Mouse (Mus musculus) kidney, embryonic 14.5 days (tissue): ENCODE results near the gene Minar1. TPM values are rescaled to one million over a fixed set of nuclear protein-coding genes. Genes with fewer than 3 reads are reported as not detected.

Experiments
- ATAC-seq: fragments of 200-750 bp; cut with Nextera tagmentation; 2 replicates; pipeline ENCODE4 v1.8.0; 2017; ENCODE audit warnings: moderate number of reproducible peaks, mild to moderate bottlenecking, moderate TSS enrichment, moderate library complexity; ENCODE audit not compliant: low FRiP score, low TSS enrichment
- H3K27ac ChIP-seq: fragments of 300-500 bp; sonication (generic); 2 replicates; pipeline ENCODE4 v1.5.1; 2014; ENCODE audit warnings: low read depth, mild to moderate bottlenecking, low read length, moderate library complexity, mixed read lengths
- H3K27me3 ChIP-seq: fragments of 300-500 bp; sonication (generic); 2 replicates; pipeline ENCODE4 v1.6.1; 2014; ENCODE audit warnings: mild to moderate bottlenecking, low read length; ENCODE audit not compliant: control insufficient read depth, insufficient read depth
- H3K36me3 ChIP-seq: fragments of 300-500 bp; sonication (generic); 2 replicates; pipeline ENCODE4 v1.6.1; 2014; ENCODE audit warnings: low read length, mixed read lengths; ENCODE audit not compliant: control insufficient read depth, insufficient read depth
- H3K4me1 ChIP-seq: fragments of 300-500 bp; sonication (generic); 2 replicates; pipeline ENCODE4 v1.6.1; 2014; ENCODE audit warnings: low read length, mixed read lengths; ENCODE audit not compliant: control insufficient read depth, insufficient read depth
- H3K4me2 ChIP-seq: fragments of 300-500 bp; sonication (generic); replicated peaks from 2 replicates; pipeline ENCODE4 v1.6.1; 2014; ENCODE audit warnings: low read depth, mild to moderate bottlenecking, low read length
- H3K4me3 ChIP-seq: fragments of 300-500 bp; sonication (generic); 2 replicates; pipeline ENCODE4 v1.5.1; 2014; ENCODE audit warnings: mild to moderate bottlenecking, low read length
- H3K9ac ChIP-seq: fragments of 300-500 bp; sonication (generic); 2 replicates; pipeline ENCODE4 v1.6.1; 2014; ENCODE audit warnings: low read depth, mild to moderate bottlenecking, low read length, moderate library complexity
- H3K9me3 ChIP-seq: fragments of 300-500 bp; sonication (generic); 2 replicates; pipeline ENCODE4 v1.6.1; 2016; ENCODE audit warnings: low read length; ENCODE audit not compliant: control insufficient read depth
- WGBS: fragments of 180-500 bp; shearing (Covaris S2); extraction: QIAGEN DNeasy Blood & Tissue Kit; methylation state at CpG from one replicate; pipeline ENCODE4 v1.1.7; 2014; 5-methylcytosine and 5-hydroxymethylcytosine counted together
- polyA plus RNA-seq: library from polyadenylated mRNA; unstranded; fragments of >200 nt; fragmentation: Nextera tagmentation; extraction: Ambion mirVana; gene quantifications from 2 replicates; pipeline ENCODE4 v1.2.1, GENCODE M21; 2014

The Minar1 gene
- polyA plus RNA-seq, 1 experiment from 2014 or later, result 0.08 TPM

GRCm38 (mm10) chr9:89578422-89578821, 44.5 kb downstream of the Minar1 start:
- Histone ChIP-seq H3K4me1 (no peaks in the 10 kb centered on the region), H3K4me3 (no peak overlapping the region), H3K4me2 (no peak overlapping the region), H3K27me3 (no peaks in the 10 kb centered on the region), H3K9ac (no peak overlapping the region), H3K27ac (no peak overlapping the region), H3K9me3 (no peaks in the 10 kb centered on the region), H3K36me3 (no peaks in the 10 kb centered on the region)
- 92% methylated on average over 5 of the region's 5 CpGs for WGBS
- no peak for ATAC-seq

- no peak for ATAC-seq
- WGBS, result 80% methylated on average over 2 of the region's 2 CpGs
- H3K4me3 ChIP-seq, result no peak overlapping the region
- H3K4me1 ChIP-seq, result no peaks in the 10 kb centered on the region
- no peaks in the 10 kb centered on the region for H3K36me3 ChIP-seq
- no peak overlapping the region for H3K4me2 ChIP-seq
- H3K9ac ChIP-seq, result no peak overlapping the region
- no peaks in the 10 kb centered on the region for H3K27me3 ChIP-seq
- no peaks in the 10 kb centered on the region for H3K9me3 ChIP-seq
- no peak overlapping the region for H3K27ac ChIP-seq
These were observed 70.3 kb downstream of the Minar1 start for GRCm38 (mm10) chr9:89552663-89553062.

Other genes starting within 250 kb of the Minar1 start
- gene Tmed3, start 81.9 kb upstream of the Minar1 start, polyA plus RNA-seq, result 69.2 and 78.3 TPM in 2 replicates
- gene Ankrd34c, start 115.3 kb upstream of the Minar1 start, polyA plus RNA-seq, result not detected in 2 replicates